ENCODE assay signal across 13 mouse cellular contexts in genomic region chr9:106115801-106116424, GRCm38 (mm10). TPM values are rescaled to one million over a fixed set of nuclear protein-coding genes. Genes with fewer than 3 reads are reported as not detected.
DNase-seq lines count a peak whose midpoint lies in the region; ATAC-seq lines count a peak whose summit lies in the region.
"Had no signal": no experiment of that assay in that cellular context is flagged by ENCODE, and none has a peak within 500 bp of the region (broad histone marks: within the 10 kb centered on the region; RNA-seq: fewer than 3 reads in every experiment).

No protein-coding gene starts in this region.

- H3K27me3 ChIP-seq in embryonic facial prominence, embryonic 11.5 days (ENCODE audit: control insufficient read depth, insufficient read depth, low read length), result no peaks in the 10 kb centered on the region
- no peaks in the 10 kb centered on the region for H3K27me3 ChIP-seq in hindbrain, embryonic 11.5 days (ENCODE audit: control insufficient read depth, insufficient read depth, low read length)
- H3K27me3 ChIP-seq in midbrain, embryonic 15.5 days (replicated peaks), result 0 out of 2 replicates have a peak, but pooled peaks cover 5% of the 10 kb centered on the region
- H3K27me3 ChIP-seq: limb, embryonic 12.5 days had no signal

- intact Hi-C loops in heart, postnatal 25 days (cut with DNase I), result loop anchor here (10.0 kb wide), 1 partner anchor 421 kb away; no protein-coding TSS in a partner anchor

- H3K4me1 ChIP-seq in embryonic facial prominence, embryonic 11.5 days (ENCODE audit: control insufficient read depth, insufficient read depth, low read length), result no peaks in the 10 kb centered on the region
- H3K4me1 ChIP-seq in hindbrain, embryonic 11.5 days (replicated peaks; ENCODE audit: control insufficient read depth, insufficient read depth, low read length), result no peaks in the 10 kb centered on the region
- H3K4me1 ChIP-seq in midbrain, embryonic 15.5 days, result peaks cover 13% of the 10 kb centered on the region

- ATAC-seq in embryonic facial prominence, embryonic 11.5 days (replicated peaks; ENCODE audit: insufficient number of reproducible peaks, low FRiP score, low TSS enrichment, low read depth), result no peak
- ATAC-seq in hindbrain, embryonic 11.5 days (ENCODE audit: low FRiP score), result no peak
- ATAC-seq in midbrain, embryonic 15.5 days (replicated peaks), result peak; percentile 81
- ATAC-seq: intestine, postnatal 0 days had no signal

- no peaks in the 10 kb centered on the region for H3K36me3 ChIP-seq in embryonic facial prominence, embryonic 11.5 days (replicated peaks; ENCODE audit: control insufficient read depth, insufficient read depth, low read depth, low read length)
- no peaks in the 10 kb centered on the region for H3K36me3 ChIP-seq in hindbrain, embryonic 11.5 days (ENCODE audit: control insufficient read depth, insufficient read depth, low read length)
- no peaks in the 10 kb centered on the region for H3K36me3 ChIP-seq in midbrain, embryonic 15.5 days (replicated peaks)
- H3K36me3 ChIP-seq: G1E; limb, embryonic 12.5 days had no signal

- no peak overlapping the region for H3K9ac ChIP-seq in embryonic facial prominence, embryonic 11.5 days (replicated peaks; ENCODE audit: low read length)
- no peak overlapping the region for H3K9ac ChIP-seq in hindbrain, embryonic 11.5 days (ENCODE audit: low read depth, low read length)
- H3K9ac ChIP-seq in midbrain, embryonic 15.5 days, result no peak overlapping the region
- H3K9ac ChIP-seq: limb, embryonic 12.5 days; lung, embryonic 14.5 days had no signal

- no peak overlapping the region for H3K27ac ChIP-seq in embryonic facial prominence, embryonic 11.5 days (replicated peaks; ENCODE audit: low read depth, low read length)
- H3K27ac ChIP-seq in hindbrain, embryonic 11.5 days (ENCODE audit: low read depth, low read length), result no peak overlapping the region
- H3K27ac ChIP-seq in midbrain, embryonic 15.5 days, result peak overlapping the region; percentile 60
- H3K27ac ChIP-seq: limb, embryonic 12.5 days had no signal

- peak; percentile 17 for DNase-seq in heart, adult 11 months
- no peak for DNase-seq in heart, adult 9 months (ENCODE audit: low spot score in 2 of 2)
- DNase-seq in embryonic facial prominence, embryonic 11.5 days (ENCODE audit: low spot score), result peak; percentile 69
- DNase-seq in hindbrain, embryonic 11.5 days (ENCODE audit: low spot score), result peak; percentile 52
- no peak for DNase-seq in right cerebral cortex, postnatal 25 days
- no peak for DNase-seq in layer of hippocampus, postnatal 25 days (ENCODE audit: extremely low spot score in 1 of 2, low spot score in 1 of 2)
- DNase-seq in heart, postnatal 25 days (ENCODE audit: low spot score), result no peak
- DNase-seq: lung, embryonic 14.5 days had no signal

- no peak overlapping the region for H3K4me2 ChIP-seq in embryonic facial prominence, embryonic 11.5 days (ENCODE audit: low read depth, low read length)
- no peak overlapping the region for H3K4me2 ChIP-seq in hindbrain, embryonic 11.5 days (replicated peaks; ENCODE audit: low read depth, low read length)
- peak overlapping the region; percentile 42 for H3K4me2 ChIP-seq in midbrain, embryonic 15.5 days
- H3K4me2 ChIP-seq: limb, embryonic 12.5 days; lung, embryonic 14.5 days had no signal

- no peak overlapping the region for H3K4me3 ChIP-seq in embryonic facial prominence, embryonic 11.5 days (ENCODE audit: low read depth, low read length)
- no peak overlapping the region for H3K4me3 ChIP-seq in hindbrain, embryonic 11.5 days (ENCODE audit: low read depth, low read length)
- 0 out of 2 replicates have a peak overlapping the region, but pooled peaks have one; percentile 9 for H3K4me3 ChIP-seq in midbrain, embryonic 15.5 days
- H3K4me3 ChIP-seq: limb, embryonic 12.5 days had no signal

- H3K9me3 ChIP-seq in embryonic facial prominence, embryonic 11.5 days (replicated peaks; ENCODE audit: control insufficient read depth, low read length), result no peaks in the 10 kb centered on the region
- no peaks in the 10 kb centered on the region for H3K9me3 ChIP-seq in hindbrain, embryonic 11.5 days (ENCODE audit: control insufficient read depth, low read length)
- H3K9me3 ChIP-seq in midbrain, embryonic 15.5 days, result no peaks in the 10 kb centered on the region
- H3K9me3 ChIP-seq: G1E had no signal

- WGBS in embryonic facial prominence, embryonic 11.5 days, result 22% methylated on average over 13 of the region's 13 CpGs
- WGBS in hindbrain, embryonic 11.5 days, result 34% methylated on average over 13 of the region's 13 CpGs
- WGBS in midbrain, embryonic 15.5 days, result 22% methylated on average over 13 of the region's 13 CpGs

RNA-seq across cellular contexts. Expression of gene Col6a4, which starts 19.3 kb away (rescaled TPM):
- polyA plus RNA-seq in embryonic facial prominence, embryonic 11.5 days (2014; fragmentation: Nextera tagmentation; extraction: Ambion mirVana), result 0.22 TPM in 1 of 2 replicates, not detected in the other
- 0.19 and 0.21 TPM in 2 replicates for polyA plus RNA-seq in hindbrain, embryonic 11.5 days (2014; fragmentation: Nextera tagmentation; extraction: Ambion mirVana)
- 1.8 TPM in 2 replicates for polyA plus RNA-seq in midbrain, embryonic 15.5 days (2015; fragmentation: Nextera tagmentation; extraction: Ambion mirVana)
- 1 to 10 TPM in 1 of 2 experiments, under 1 TPM in 1; 0.91 to 1.9 TPM for total RNA-seq in layer of hippocampus, postnatal 25 days (2021)
- not detected for total RNA-seq in heart, postnatal 25 days (2021)
- polyA plus RNA-seq: G1E; heart, embryonic 14.5 days had no signal

RNA-seq across cellular contexts. Expression of gene Glyctk, which starts 42.0 kb away (rescaled TPM):
- 2.2 and 2.3 TPM in 2 replicates for polyA plus RNA-seq in embryonic facial prominence, embryonic 11.5 days (2014; fragmentation: Nextera tagmentation; extraction: Ambion mirVana)
- polyA plus RNA-seq in hindbrain, embryonic 11.5 days (2014; fragmentation: Nextera tagmentation; extraction: Ambion mirVana), result 3.9 and 4.9 TPM in 2 replicates
- polyA plus RNA-seq in midbrain, embryonic 15.5 days (2015; fragmentation: Nextera tagmentation; extraction: Ambion mirVana), result 4.5 and 4.9 TPM in 2 replicates
- 1 to 10 TPM; 3.1 to 3.3 TPM for total RNA-seq in layer of hippocampus, postnatal 25 days (2021)
- 1 to 10 TPM; 1.7 to 2.1 TPM for total RNA-seq in heart, postnatal 25 days (2021)

RNA-seq across cellular contexts. Expression of gene Wdr82, which starts 54.8 kb away (rescaled TPM):
- polyA plus RNA-seq in embryonic facial prominence, embryonic 11.5 days (2014; fragmentation: Nextera tagmentation; extraction: Ambion mirVana), result 32.9 and 33.0 TPM in 2 replicates
- 32.7 and 32.8 TPM in 2 replicates for polyA plus RNA-seq in hindbrain, embryonic 11.5 days (2014; fragmentation: Nextera tagmentation; extraction: Ambion mirVana)
- 40.5 and 41.1 TPM in 2 replicates for polyA plus RNA-seq in midbrain, embryonic 15.5 days (2015; fragmentation: Nextera tagmentation; extraction: Ambion mirVana)
- 100 to 1,000 TPM; 132 to 141 TPM for total RNA-seq in layer of hippocampus, postnatal 25 days (2021)
- 10 to 100 TPM; 42.6 to 45.8 TPM for total RNA-seq in heart, postnatal 25 days (2021)

Comparison
In these comparisons a context has a peak if more than half of its experiments do, and no peak if none do; other contexts are left out.
1. DNase-seq: peak in heart, adult 11 months (single experiment), embryonic facial prominence, embryonic 11.5 days (single experiment) and hindbrain, embryonic 11.5 days (single experiment); none in heart, adult 9 months (0 of 2), right cerebral cortex, postnatal 25 days (single experiment), layer of hippocampus, postnatal 25 days (0 of 2) and heart, postnatal 25 days (single experiment).